Mouse (Mus musculus) G1E (cell line): Measurements from ENCODE around the gene 1700025F22Rik.
"Not testable (repeated sequence)": the region's sequence is repeated elsewhere in the genome, so short reads cannot be mapped to it uniquely, and the experiment has no call there.

Experiments used
- CTCF ChIP-seq: IDR thresholded peaks from 2 replicates; pipeline ENCODE4 v1.5.1; 2012; ENCODE audit warnings: low read depth, low read length, inconsistent platforms, mixed read lengths
- GATA1 ChIP-seq: IDR thresholded peaks from 2 replicates; pipeline ENCODE4 v1.6.1; 2012; ENCODE audit warnings: borderline replicate concordance, low read length, inconsistent platforms, mixed read lengths
- GATA2 ChIP-seq: IDR thresholded peaks from 2 replicates; pipeline ENCODE4 v1.6.1; 2012; ENCODE audit warnings: low read depth, low read length, inconsistent platforms, borderline replicate concordance
- POLR2AphosphoS5 ChIP-seq: IDR thresholded peaks from 2 replicates; pipeline ENCODE4 v1.6.1; 2012; ENCODE audit warnings: low read depth, low read length, inconsistent platforms; ENCODE audit not compliant: insufficient replicate concordance
- TAL1 ChIP-seq: conservative IDR thresholded peaks from 2 replicates; pipeline ENCODE4 v1.6.1; 2012; ENCODE audit warnings: low read depth, low read length, inconsistent platforms, mixed read lengths

DNA sequence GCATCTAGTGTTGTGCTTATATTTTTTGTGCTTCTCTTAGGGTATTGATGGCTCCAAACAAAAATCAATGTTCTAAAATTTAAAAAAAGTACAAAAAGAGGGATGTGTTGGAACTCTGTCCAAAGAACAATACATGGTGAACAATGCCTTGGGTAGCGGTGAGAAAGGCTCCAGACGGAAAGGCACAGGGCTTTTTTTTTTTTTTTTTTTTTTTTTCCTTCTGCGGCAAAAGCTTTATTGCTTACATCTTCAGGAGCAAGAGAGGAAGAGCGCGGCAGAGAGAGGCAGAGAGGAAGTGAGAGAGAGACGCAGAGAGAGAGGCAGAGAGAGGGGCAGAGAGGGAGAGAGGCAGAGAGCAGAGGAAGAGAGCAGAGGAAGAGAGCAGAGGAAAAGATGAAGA, 7.2 kb downstream of the 1700025F22Rik start:
- not testable (repeated sequence) for TF ChIP-seq CTCF, GATA1, TAL1, GATA2, POLR2AphosphoS5
